Mouse (Mus musculus) ES-E14 (cell line): ENCODE measurements around the gene Fbxo36.

Experiments used
- CHD2 ChIP-seq: IDR thresholded peaks from 2 replicates; pipeline ENCODE4 v1.6.1; 2014; ENCODE audit warnings: mild to moderate bottlenecking, low read depth, low read length, inconsistent platforms
- HCFC1 ChIP-seq: IDR thresholded peaks from 2 replicates; pipeline ENCODE4 v1.6.1; 2012; ENCODE audit warnings: low read length, inconsistent platforms, borderline replicate concordance; ENCODE audit not compliant: insufficient read depth
- ZNF384 ChIP-seq: IDR thresholded peaks from 2 replicates; pipeline ENCODE4 v1.6.1; 2012; ENCODE audit warnings: low read depth, low read length, inconsistent platforms

DNA sequence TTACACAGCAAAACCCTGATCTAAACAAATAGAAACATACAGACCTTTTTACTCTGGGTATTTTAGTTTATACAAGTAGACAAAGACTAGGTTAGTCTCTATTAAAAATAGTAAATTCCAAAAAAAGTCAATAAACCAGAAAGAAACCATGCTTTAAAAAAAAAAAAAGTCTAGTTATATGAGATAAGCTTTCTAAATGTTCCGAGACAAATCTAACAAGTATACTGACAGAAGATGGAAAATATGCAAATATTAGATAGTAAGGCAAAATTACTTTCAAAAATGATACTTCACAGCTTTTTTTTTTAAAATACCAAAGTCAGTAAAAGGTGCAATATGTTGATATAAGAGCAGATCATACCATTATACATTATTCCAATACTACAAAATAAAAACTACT lies 22.0 kb upstream of the Fbxo36 start:
- no peak for TF ChIP-seq ZNF384
- no peak for TF ChIP-seq CHD2
- no peak for TF ChIP-seq HCFC1
